Mouse (Mus musculus) common myeloid progenitor, adult 5-6 weeks (primary cell): ENCODE results near the gene 9330182L06Rik. TPM values are rescaled to one million over a fixed set of nuclear protein-coding genes. Genes with fewer than 3 reads are reported as not detected.

ENCODE experiments used
- ATAC-seq: replicated peaks from 2 replicates; pipeline ENCODE4 v1.8.0; 2016; ENCODE audit warnings: low read depth, mild to moderate bottlenecking, moderate TSS enrichment, inconsistent platforms; ENCODE audit not compliant: poor library complexity, severe bottlenecking
- total RNA-seq: library from RNA; stranded (forward); fragments of 200-1000, 187-1606 nt; gene quantifications from 2 replicates; pipeline ENCODE4 v1.2.3, GENCODE M21; 2017

Gene 9330182L06Rik
- total RNA-seq, result 2.1 and 3.1 TPM in 2 replicates

GRCm38 (mm10) chr5:9265586-9266279, at the start of gene 9330182L06Rik:
Gene 9330182L06Rik, plus strand, starts transcription at chr5:9266118.
- peak; percentile 64 for ATAC-seq

GRCm38 (mm10) chr5:9227456-9228008, 38.4 kb upstream of the 9330182L06Rik start:
- ATAC-seq, result peak; percentile 63; the same call in 1 of the 2 replicates

GRCm38 (mm10) chr5:9264361-9264760, 1.6 kb upstream of the 9330182L06Rik start:
- ATAC-seq, result no peak

- peak; percentile 43 for ATAC-seq
Measured at GRCm38 (mm10) chr5:9266280-9266923, 484 bp downstream of the 9330182L06Rik start.

- no peak for ATAC-seq
Measured at GRCm38 (mm10) chr5:9269666-9270065, 3.7 kb downstream of the 9330182L06Rik start.

- no peak for ATAC-seq
Measured at GRCm38 (mm10) chr5:9272976-9273375, 7.1 kb downstream of the 9330182L06Rik start.

GRCm38 (mm10) chr5:9295777-9296549, 30.0 kb downstream of the 9330182L06Rik start:
- no peak for ATAC-seq

- ATAC-seq, result no peak
Measured at GRCm38 (mm10) chr5:9296550-9296928, 30.6 kb downstream of the 9330182L06Rik start.

- no peak for ATAC-seq
Measured at GRCm38 (mm10) chr5:9326863-9327262, 60.9 kb downstream of the 9330182L06Rik start.

GRCm38 (mm10) chr5:9327528-9327927, 61.6 kb downstream of the 9330182L06Rik start:
- no peak for ATAC-seq

GRCm38 (mm10) chr5:9338756-9339510, 73.0 kb downstream of the 9330182L06Rik start:
- ATAC-seq, result no peak

- no peak for ATAC-seq
Measured at GRCm38 (mm10) chr5:9339511-9340173, 73.7 kb downstream of the 9330182L06Rik start.

GRCm38 (mm10) chr5:9344581-9344980, 78.7 kb downstream of the 9330182L06Rik start:
- no peak for ATAC-seq

- ATAC-seq, result peak; percentile 51
Measured at GRCm38 (mm10) chr5:9345038-9345617, 79.2 kb downstream of the 9330182L06Rik start.

GRCm38 (mm10) chr5:9345625-9346024, 79.7 kb downstream of the 9330182L06Rik start:
- peak; percentile 57 for ATAC-seq

GRCm38 (mm10) chr5:9346510-9346909, 80.6 kb downstream of the 9330182L06Rik start:
- ATAC-seq, result peak; percentile 51; the same call in 1 of the 2 replicates

- ATAC-seq, result no peak
Measured at GRCm38 (mm10) chr5:9352163-9352562, 86.2 kb downstream of the 9330182L06Rik start.

GRCm38 (mm10) chr5:9352646-9353045, 86.7 kb downstream of the 9330182L06Rik start:
- no peak for ATAC-seq

- no peak for ATAC-seq
Measured at GRCm38 (mm10) chr5:9354257-9354656, 88.3 kb downstream of the 9330182L06Rik start.
